Mouse (Mus musculus) CD4-positive, CD25-positive, alpha-beta regulatory T cell, adult 2 months (primary cell): Measurements from ENCODE around the gene Pparg.
A peak's percentile ranks its signal among the peaks of the same experiment; 100 is the strongest.

Experiments
- DNase-seq: peaks from one replicate; pipeline ENCODE4 v3.0.0-alpha.2; 2012; ENCODE audit warnings: low read depth, low spot score

Gene Pparg

GRCm38 (mm10) chr6:115361606-115362462 is 1.1 kb downstream of the Pparg start:
- peak; percentile 1 for DNase-seq

GRCm38 (mm10) chr6:115366869-115367610 is 6.3 kb downstream of the Pparg start:
- no peak for DNase-seq

- no peak for DNase-seq
Observed at GRCm38 (mm10) chr6:115374871-115375852, 14.4 kb downstream of the Pparg start.

- DNase-seq, result no peak
Observed at GRCm38 (mm10) chr6:115380596-115380995, 19.8 kb downstream of the Pparg start.

DNA sequence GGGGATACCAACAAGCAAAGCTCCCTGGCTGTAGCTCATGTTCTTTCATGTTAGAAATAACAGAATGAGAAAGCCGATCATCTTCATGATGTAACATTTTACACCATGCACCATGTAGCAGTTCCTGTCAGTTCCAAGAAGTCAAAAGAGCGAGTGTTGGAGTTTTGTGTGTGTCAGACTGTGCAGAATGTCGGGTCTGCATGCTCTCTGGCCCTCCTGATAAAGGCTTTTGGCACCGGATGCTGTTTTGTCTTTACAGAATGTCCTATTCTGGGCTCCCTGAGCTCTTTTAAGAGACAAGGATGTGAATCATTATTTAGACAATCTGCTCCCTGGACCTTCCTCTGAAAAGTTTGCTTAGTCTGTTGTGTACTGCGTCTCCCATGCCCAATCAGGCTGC is 22.0 kb downstream of the Pparg start:
- no peak for DNase-seq

GRCm38 (mm10) chr6:115389945-115390540 is 29.3 kb downstream of the Pparg start:
- no peak for DNase-seq

GRCm38 (mm10) chr6:115396911-115397310 is 36.2 kb downstream of the Pparg start:
- no peak for DNase-seq

GRCm38 (mm10) chr6:115404354-115404753 is 43.6 kb downstream of the Pparg start:
- no peak for DNase-seq

- DNase-seq, result no peak
Observed at GRCm38 (mm10) chr6:115411477-115411876, 50.7 kb downstream of the Pparg start.

DNA sequence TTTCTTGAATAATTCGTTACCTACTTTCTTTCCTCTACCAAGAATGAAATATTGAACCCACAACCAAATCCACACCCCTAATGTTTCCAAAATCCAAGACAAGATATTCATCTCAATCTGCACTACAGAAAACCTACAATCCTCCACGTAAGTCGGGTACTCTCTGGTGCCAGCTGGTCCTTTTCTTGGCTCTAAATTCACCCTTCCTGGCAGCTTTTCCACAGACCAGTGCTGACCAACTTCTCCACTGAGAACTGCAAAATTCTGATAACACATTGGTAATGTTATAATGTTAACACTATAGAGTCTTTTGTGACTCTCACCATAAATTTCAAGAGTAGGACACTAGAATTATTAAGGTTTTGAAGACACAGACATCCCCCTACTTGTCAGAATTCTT is 57.4 kb downstream of the Pparg start:
- no peak for DNase-seq

DNA sequence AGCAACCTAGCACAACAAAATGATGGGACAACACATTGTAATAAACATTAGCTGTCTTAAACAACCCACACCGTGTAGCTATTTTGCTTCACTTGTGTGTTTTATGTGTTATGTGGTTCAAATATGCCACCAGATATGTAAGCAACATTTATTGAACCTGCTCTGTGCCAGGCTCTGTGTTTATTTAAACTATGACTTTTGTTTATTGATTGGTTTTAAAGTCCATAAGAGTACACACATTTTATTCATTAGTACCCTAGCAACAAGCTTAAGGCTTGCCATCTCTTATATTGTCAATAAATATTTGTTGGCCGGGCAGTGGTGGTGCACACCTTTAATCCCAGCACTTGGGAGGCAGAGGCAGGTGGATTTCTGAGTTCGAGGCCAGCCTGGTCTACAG is 58.2 kb downstream of the Pparg start:
- no peak for DNase-seq

DNA sequence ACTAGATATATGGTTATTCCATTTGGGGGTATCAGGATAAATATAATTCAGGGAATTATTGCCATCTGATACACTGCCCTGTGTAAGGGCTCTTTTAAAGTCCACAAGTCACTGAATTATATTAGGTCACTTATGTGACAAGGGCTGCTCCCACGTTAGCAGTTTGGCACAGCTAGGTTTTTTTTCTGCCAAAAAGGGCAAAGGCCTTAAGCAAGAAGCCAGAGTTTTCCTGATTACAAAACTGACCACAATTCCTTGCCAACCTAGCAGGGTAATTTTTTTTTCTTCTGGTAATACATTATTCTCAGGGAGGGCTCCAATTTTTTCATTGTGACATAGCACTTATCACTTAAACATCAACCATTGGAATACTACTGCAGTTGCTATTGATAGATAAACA is 60.2 kb downstream of the Pparg start:
- DNase-seq, result no peak

- DNase-seq, result no peak
Observed at GRCm38 (mm10) chr6:115421665-115422064, 60.9 kb downstream of the Pparg start.

DNA sequence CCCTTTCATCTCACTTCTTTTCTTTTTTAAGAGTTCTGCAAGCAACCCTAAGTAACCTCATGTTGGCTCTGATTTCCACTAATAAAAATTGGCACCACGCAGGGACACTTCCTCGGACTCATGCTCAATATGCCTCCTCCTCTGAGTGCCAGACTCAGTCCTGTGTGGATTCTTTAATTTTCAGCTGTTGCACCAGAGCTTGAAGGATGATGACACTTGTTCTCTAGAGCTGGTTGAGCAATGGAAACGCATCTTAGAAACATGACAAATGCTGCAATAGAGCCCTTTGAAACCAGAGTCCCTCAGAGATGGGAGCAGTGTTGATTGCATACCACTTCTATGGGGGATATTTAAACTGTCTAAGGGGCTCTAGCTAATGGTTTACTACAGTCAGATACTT is 63.7 kb downstream of the Pparg start:
- DNase-seq, result no peak

DNA sequence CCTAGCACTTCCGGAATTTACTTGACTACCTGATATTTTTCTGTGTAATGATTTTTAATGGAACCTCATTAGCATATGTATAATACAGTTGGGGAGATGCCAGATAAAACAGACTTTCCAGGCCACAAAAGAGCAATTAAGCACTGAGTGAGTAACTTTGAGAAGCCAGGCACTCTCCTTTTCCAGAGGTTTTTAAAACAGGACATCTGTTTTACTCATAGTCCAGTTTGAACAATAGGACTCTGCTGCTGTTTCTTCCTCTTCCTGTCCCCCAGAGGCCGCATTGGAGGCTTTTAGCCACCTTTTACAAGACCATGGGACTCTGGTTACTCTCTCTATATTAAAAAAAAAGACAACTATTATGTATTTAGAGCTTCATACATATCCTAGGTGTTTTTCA is 72.0 kb downstream of the Pparg start:
- no peak for DNase-seq

DNA sequence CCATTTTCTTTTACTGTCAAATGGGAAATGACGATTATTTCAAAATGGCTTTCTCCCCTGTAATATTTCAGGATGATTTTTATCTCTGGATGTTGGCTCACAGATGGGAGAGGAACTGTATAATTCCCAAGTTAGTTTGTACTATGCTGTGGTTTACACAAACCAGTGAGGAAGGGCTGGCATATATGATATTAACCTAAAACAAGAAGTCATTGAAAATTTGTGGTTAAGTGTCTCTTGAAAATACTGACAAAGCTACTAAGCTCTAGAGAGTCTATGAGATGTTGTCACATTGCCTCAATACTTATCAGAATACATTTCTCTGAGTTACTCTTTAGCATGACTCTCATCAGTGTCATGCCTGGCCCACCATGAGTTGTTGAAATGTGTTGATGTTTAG is 73.3 kb downstream of the Pparg start:
- no peak for DNase-seq

DNA sequence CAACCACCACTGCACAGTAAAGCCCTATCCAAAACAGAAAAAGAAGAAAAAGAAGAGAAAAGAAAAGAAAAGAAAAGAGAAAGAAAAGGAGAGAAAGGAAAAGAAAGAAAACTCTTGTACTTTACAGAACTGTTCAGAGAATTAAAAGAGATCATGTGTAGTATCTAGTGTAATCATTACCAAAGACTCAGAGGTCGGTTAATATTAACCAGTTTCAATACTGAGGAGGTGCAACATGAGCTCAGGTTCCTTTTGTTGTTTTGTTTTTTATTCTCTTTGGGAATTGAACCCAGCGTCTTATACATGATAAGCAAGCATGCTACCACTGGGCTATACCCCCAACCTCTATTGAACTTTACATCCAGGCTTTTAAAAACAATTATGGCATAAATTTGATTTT is 74.1 kb downstream of the Pparg start:
- no peak for DNase-seq

- DNase-seq, result peak; percentile 1
Observed at GRCm38 (mm10) chr6:115440231-115441006, 79.7 kb downstream of the Pparg start.

GRCm38 (mm10) chr6:115452501-115452900 is 91.8 kb downstream of the Pparg start:
- DNase-seq, result no peak

DNA sequence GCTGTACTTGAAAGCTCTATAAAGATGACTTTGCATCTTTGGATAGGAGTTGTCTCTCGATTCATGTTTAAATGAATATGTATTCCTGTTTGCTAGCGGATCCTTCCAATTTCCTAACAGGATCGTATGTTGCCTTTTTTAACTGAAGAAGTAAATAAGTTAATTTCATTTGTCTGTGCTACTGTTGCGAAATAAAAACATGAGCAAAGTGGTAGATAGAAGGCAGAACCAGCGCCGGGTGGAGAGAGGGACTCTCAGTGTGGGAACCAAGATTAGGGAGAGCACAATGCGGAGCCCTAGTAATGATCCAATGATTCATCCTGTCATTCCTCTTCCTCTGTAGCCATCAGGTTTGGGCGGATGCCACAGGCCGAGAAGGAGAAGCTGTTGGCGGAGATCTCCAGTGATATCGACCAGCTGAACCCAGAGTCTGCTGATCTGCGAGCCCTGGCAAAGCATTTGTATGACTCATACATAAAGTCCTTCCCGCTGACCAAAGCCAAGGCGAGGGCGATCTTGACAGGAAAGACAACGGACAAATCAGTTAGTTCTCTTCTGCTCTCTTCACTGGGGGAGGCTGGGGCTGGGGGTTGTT is 102.1 kb downstream of the Pparg start:
- DNase-seq, result no peak
